Mouse (Mus musculus): ENCODE results near the gene Ndst4. TPM values are rescaled to one million over a fixed set of nuclear protein-coding genes. Genes with fewer than 3 reads are reported as not detected.

The Ndst4 gene
- polyA plus RNA-seq, 1 experiment from 2014 or later: 0.20 TPM

- DNase-seq (ENCODE audit: low spot score) (no peak), ATAC-seq (replicated peaks; ENCODE audit: insufficient number of reproducible peaks, low FRiP score, low TSS enrichment, low read depth) (no peak)
- WGBS: 76% methylated on average over 3 of the region's 3 CpGs
These were observed 342.5 kb downstream of the Ndst4 start for GRCm38 (mm10) chr3:125746367-125746766.

GRCm38 (mm10) chr3:125756911-125757310 lies 353.0 kb downstream of the Ndst4 start:
- Histone ChIP-seq H3K4me1 (ENCODE audit: control insufficient read depth, insufficient read depth, low read length) (no peaks in the 10 kb centered on the region), H3K27ac (replicated peaks; ENCODE audit: low read depth, low read length) (no peak overlapping the region), H3K4me2 (ENCODE audit: low read depth, low read length) (no peak overlapping the region), H3K36me3 (replicated peaks; ENCODE audit: control insufficient read depth, insufficient read depth, low read depth, low read length) (no peaks in the 10 kb centered on the region), H3K9ac (replicated peaks; ENCODE audit: low read length) (no peak overlapping the region), H3K27me3 (ENCODE audit: control insufficient read depth, insufficient read depth, low read length) (no peaks in the 10 kb centered on the region), H3K4me3 (ENCODE audit: low read depth, low read length) (no peak overlapping the region), H3K9me3 (replicated peaks; ENCODE audit: control insufficient read depth, low read length) (no peaks in the 10 kb centered on the region)
- ATAC-seq (replicated peaks; ENCODE audit: insufficient number of reproducible peaks, low FRiP score, low TSS enrichment, low read depth) (no peak), DNase-seq (ENCODE audit: low spot score) (peak; percentile 23)
- WGBS: 82% methylated on average over 1 of the region's 1 CpGs

More at GRCm38 (mm10) chr3:125746367-125746766, 342.5 kb downstream of the Ndst4 start:
- H3K4me1 ChIP-seq (ENCODE audit: control insufficient read depth, insufficient read depth, low read length): no peaks in the 10 kb centered on the region
- H3K36me3 ChIP-seq (replicated peaks; ENCODE audit: control insufficient read depth, insufficient read depth, low read depth, low read length): no peaks in the 10 kb centered on the region
- no peak overlapping the region for H3K4me2 ChIP-seq (ENCODE audit: low read depth, low read length)
- no peak overlapping the region for H3K4me3 ChIP-seq (ENCODE audit: low read depth, low read length)
- no peak overlapping the region for H3K27ac ChIP-seq (replicated peaks; ENCODE audit: low read depth, low read length)
- H3K27me3 ChIP-seq (ENCODE audit: control insufficient read depth, insufficient read depth, low read length): no peaks in the 10 kb centered on the region
- H3K9ac ChIP-seq (replicated peaks; ENCODE audit: low read length): no peak overlapping the region
- H3K9me3 ChIP-seq (replicated peaks; ENCODE audit: control insufficient read depth, low read length): no peaks in the 10 kb centered on the region

- H3K27ac ChIP-seq (replicated peaks; ENCODE audit: low read depth, low read length): no peak overlapping the region
- no peaks in the 10 kb centered on the region for H3K4me1 ChIP-seq (ENCODE audit: control insufficient read depth, insufficient read depth, low read length)
- DNase-seq (ENCODE audit: low spot score): no peak
- no peaks in the 10 kb centered on the region for H3K36me3 ChIP-seq (replicated peaks; ENCODE audit: control insufficient read depth, insufficient read depth, low read depth, low read length)
- no peak overlapping the region for H3K9ac ChIP-seq (replicated peaks; ENCODE audit: low read length)
- ATAC-seq (replicated peaks; ENCODE audit: insufficient number of reproducible peaks, low FRiP score, low TSS enrichment, low read depth): no peak
- H3K4me2 ChIP-seq (ENCODE audit: low read depth, low read length): no peak overlapping the region
- no peak overlapping the region for H3K4me3 ChIP-seq (ENCODE audit: low read depth, low read length)
- no peaks in the 10 kb centered on the region for H3K9me3 ChIP-seq (replicated peaks; ENCODE audit: control insufficient read depth, low read length)
- H3K27me3 ChIP-seq (ENCODE audit: control insufficient read depth, insufficient read depth, low read length): no peaks in the 10 kb centered on the region
These were observed 356.8 kb downstream of the Ndst4 start for GRCm38 (mm10) chr3:125760711-125761110.

All from embryonic facial prominence, embryonic 11.5 days (tissue).